Mouse (Mus musculus) liver, embryonic 14.5 days (tissue): ENCODE measurements at regions not wholly inside any gene's neighbourhood (a gene's known extent, or its start where the extent isn't known, plus 50 kb on each side); places are given as distances from the start of the nearest gene placed in this dataset.
"Not testable (repeated sequence)": the region's sequence is repeated elsewhere in the genome, so short reads cannot be mapped to it uniquely, and the experiment has no call there.

ENCODE experiments used
- ATAC-seq: fragments of 200-750 bp; cut with Nextera tagmentation; 2 replicates; pipeline ENCODE4 v1.8.0; 2017; ENCODE audit warnings: moderate number of reproducible peaks, mild to moderate bottlenecking, moderate library complexity; ENCODE audit not compliant: insufficient read depth
- DNase-seq, 3 experiments: peaks; one replicate each; pipeline ENCODE4 v3.0.0-alpha.2; 2012 to 2013; ENCODE audit warnings: low read depth in 3 of 3, low spot score in 3 of 3
- H3K27ac ChIP-seq: fragments of 300-500 bp; sonication (generic); 2 replicates; pipeline ENCODE4 v1.5.1; 2014; ENCODE audit warnings: moderate library complexity, mild to moderate bottlenecking, control low read depth, inconsistent platforms
- H3K27me3 ChIP-seq: fragments of 300-500 bp; sonication (generic); 2 replicates; pipeline ENCODE4 v1.6.1; 2014; ENCODE audit warnings: mild to moderate bottlenecking, low read length, moderate library complexity; ENCODE audit not compliant: control insufficient read depth, insufficient read depth
- H3K36me3 ChIP-seq: fragments of 300-500 bp; sonication (generic); replicated peaks from 2 replicates; pipeline ENCODE4 v1.6.1; 2014; ENCODE audit warnings: low read depth; ENCODE audit not compliant: control insufficient read depth, insufficient read depth
- H3K4me1 ChIP-seq, 2 experiments: fragments of 200-500 bp in 1 of 2; fragments of 300-500 bp in 1 of 2; sonication (generic) in 1 of 2; replicated peaks; 2 replicates each; pipeline ENCODE4 v1.6.1; 2012 to 2014; ENCODE audit warnings: antibody characterized with exemption in 1 of 2, inconsistent platforms in 1 of 2, low read length in 1 of 2; ENCODE audit not compliant: control insufficient read depth in 2 of 2, insufficient read depth in 2 of 2
- H3K4me2 ChIP-seq: fragments of 300-500 bp; sonication (generic); 2 replicates; pipeline ENCODE4 v1.6.1; 2014; ENCODE audit warnings: low read depth, mild to moderate bottlenecking, control low read depth, moderate library complexity
- H3K4me3 ChIP-seq, 2 experiments: fragments of 200-500 bp in 1 of 2; fragments of 300-500 bp in 1 of 2; sonication (generic) in 1 of 2; 2 replicates each; pipeline ENCODE4 v1.5.1; 2012 to 2014; ENCODE audit warnings: low read depth in 2 of 2, low read length in 2 of 2, mild to moderate bottlenecking in 2 of 2, control low read depth in 1 of 2, inconsistent platforms in 1 of 2, moderate library complexity in 1 of 2; ENCODE audit not compliant: insufficient read depth in 1 of 2
- H3K9ac ChIP-seq: fragments of 300-500 bp; sonication (generic); replicated peaks from 2 replicates; pipeline ENCODE4 v1.6.1; 2014; ENCODE audit warnings: mild to moderate bottlenecking, control low read depth, moderate library complexity
- H3K9me3 ChIP-seq: fragments of 300-500 bp; sonication (generic); 2 replicates; pipeline ENCODE4 v1.6.1; 2016; ENCODE audit warnings: low read length, mixed read lengths; ENCODE audit not compliant: control insufficient read depth
- CTCF ChIP-seq: IDR thresholded peaks from 2 replicates; pipeline ENCODE4 v1.5.1; 2016; ENCODE audit warnings: antibody characterized with exemption, low read depth, control low read depth
- EP300 ChIP-seq: IDR thresholded peaks from 2 replicates; pipeline ENCODE4 v1.6.1; 2016; ENCODE audit warnings: antibody characterized with exemption, low read depth
- WGBS: fragments of 180-500 bp; shearing (Covaris S2); extraction: QIAGEN DNeasy Blood & Tissue Kit; methylation state at CpG from one replicate; pipeline ENCODE4 v1.1.7; 2014; ENCODE audit not compliant: insufficient replicate concordance; 5-methylcytosine and 5-hydroxymethylcytosine counted together

GRCm38 (mm10) chr13:13888847-13889246 lies 65.4 kb upstream of the B3galnt2 start:
- H3K27ac ChIP-seq, H3K4me2 ChIP-seq, H3K9me3 ChIP-seq, H3K4me1 ChIP-seq, H3K36me3 ChIP-seq, H3K27me3 ChIP-seq, H3K4me3 ChIP-seq, H3K9ac ChIP-seq, DNase-seq: not testable (repeated sequence)
- 0 out of 2 replicates have a peak, but pooled peaks have one; percentile 6 for ATAC-seq
- WGBS, result 78% methylated on average over 15 of the region's 15 CpGs

GRCm38 (mm10) chr13:13889297-13890120 lies 64.8 kb upstream of the B3galnt2 start:
- 16% methylated on average over 17 of the region's 17 CpGs for WGBS
- peak; percentile 86 for ATAC-seq
- H3K9ac ChIP-seq, result 0 out of 2 replicates have a peak overlapping the region, but pooled peaks have one; percentile 15

GRCm38 (mm10) chr13:13902186-13902585 lies 52.1 kb upstream of the B3galnt2 start:
- not testable (repeated sequence) for H3K4me1 ChIP-seq, DNase-seq, H3K36me3 ChIP-seq, ATAC-seq, H3K4me3 ChIP-seq, H3K4me2 ChIP-seq, H3K9ac ChIP-seq, H3K27me3 ChIP-seq, H3K27ac ChIP-seq, H3K9me3 ChIP-seq
- WGBS, result 82% methylated on average over 16 of the region's 16 CpGs

More at GRCm38 (mm10) chr13:13889297-13890120, 64.8 kb upstream of the B3galnt2 start:
- TF ChIP-seq CTCF (peak; percentile 99), EP300 (0 out of 2 replicates have a peak, but pooled peaks have one; percentile 45)
- no peaks in the 10 kb centered on the region for H3K9me3 ChIP-seq
- H3K4me3 ChIP-seq, result peak overlapping the region; percentile 45 to 55
- H3K4me1 ChIP-seq, result no peaks in the 10 kb centered on the region
- no peaks in the 10 kb centered on the region for H3K36me3 ChIP-seq
- no peak overlapping the region for H3K27ac ChIP-seq
- peak overlapping the region; percentile 63 for H3K4me2 ChIP-seq
- peak; percentile 95 to 97 (median 96) for DNase-seq
- H3K27me3 ChIP-seq, result no peaks in the 10 kb centered on the region
